Mouse (Mus musculus): ENCODE measurements around the gene Gmppa. TPM values are rescaled to one million over a fixed set of nuclear protein-coding genes. Genes with fewer than 3 reads are reported as not detected.

Gene Gmppa
- polyA plus RNA-seq, 1 experiment from 2014 or later: 77.8 TPM

GRCm38 (mm10) chr1:75457710-75458024, 21.9 kb downstream of the Gmppa start:
- 3% methylated on average over 8 of the region's 10 CpGs for WGBS
- H3K36me3 ChIP-seq (ENCODE audit: control insufficient read depth, insufficient read depth, low read length): no peaks in the 10 kb centered on the region
- peaks cover 28% of the 10 kb centered on the region for H3K4me1 ChIP-seq (ENCODE audit: control insufficient read depth, insufficient read depth, low read depth, low read length)
- H3K9ac ChIP-seq (ENCODE audit: low read depth, low read length): no peak overlapping the region
- ATAC-seq: no peak
- H3K4me3 ChIP-seq (ENCODE audit: low read length): no peak overlapping the region
- peak overlapping the region; percentile 58; the same call in 1 of the 2 replicates for H3K4me2 ChIP-seq (ENCODE audit: low read length)
- no peaks in the 10 kb centered on the region for H3K9me3 ChIP-seq (ENCODE audit: control insufficient read depth, low read length)
- peaks cover 8% of the 10 kb centered on the region for H3K27me3 ChIP-seq (replicated peaks; ENCODE audit: control insufficient read depth, insufficient read depth, low read length)
- H3K27ac ChIP-seq (ENCODE audit: low read depth, low read length): no peak overlapping the region

- peak; percentile 55 for ATAC-seq
- Histone ChIP-seq H3K4me2 (ENCODE audit: low read length) (peak overlapping the region; percentile 58), H3K9ac (ENCODE audit: low read depth, low read length) (peak overlapping the region; percentile 51), H3K27ac (ENCODE audit: low read depth, low read length) (peak overlapping the region; percentile 44), H3K27me3 (replicated peaks; ENCODE audit: control insufficient read depth, insufficient read depth, low read length) (peaks cover 8% of the 10 kb centered on the region), H3K9me3 (ENCODE audit: control insufficient read depth, low read length) (no peaks in the 10 kb centered on the region), H3K4me3 (ENCODE audit: low read length) (peak overlapping the region; percentile 32), H3K4me1 (ENCODE audit: control insufficient read depth, insufficient read depth, low read depth, low read length) (peaks cover 28% of the 10 kb centered on the region), H3K36me3 (ENCODE audit: control insufficient read depth, insufficient read depth, low read length) (no peaks in the 10 kb centered on the region)
- 3% methylated on average over 42 of the region's 42 CpGs for WGBS
Measured at GRCm38 (mm10) chr1:75458025-75458788, 22.5 kb downstream of the Gmppa start.

- Histone ChIP-seq H3K36me3 (ENCODE audit: control insufficient read depth, insufficient read depth, low read length) (no peaks in the 10 kb centered on the region), H3K4me2 (ENCODE audit: low read length) (peak overlapping the region; percentile 58), H3K9ac (ENCODE audit: low read depth, low read length) (peak overlapping the region; percentile 51; the same call in 1 of the 2 replicates), H3K9me3 (ENCODE audit: control insufficient read depth, low read length) (no peaks in the 10 kb centered on the region), H3K4me3 (ENCODE audit: low read length) (peak overlapping the region; percentile 32), H3K27me3 (replicated peaks; ENCODE audit: control insufficient read depth, insufficient read depth, low read length) (peaks cover 8% of the 10 kb centered on the region), H3K27ac (ENCODE audit: low read depth, low read length) (peak overlapping the region; percentile 44), H3K4me1 (ENCODE audit: control insufficient read depth, insufficient read depth, low read depth, low read length) (peaks cover 28% of the 10 kb centered on the region)
- WGBS: 11% methylated on average over 23 of the region's 23 CpGs
- no peak for ATAC-seq
Measured at GRCm38 (mm10) chr1:75458789-75459684, 23.3 kb downstream of the Gmppa start.

GRCm38 (mm10) chr1:75460297-75460696, 24.6 kb downstream of the Gmppa start:
- no peak for ATAC-seq

GRCm38 (mm10) chr1:75462636-75463035, 26.9 kb downstream of the Gmppa start:
- H3K9me3 ChIP-seq (ENCODE audit: control insufficient read depth, low read length): no peaks in the 10 kb centered on the region
- H3K27ac ChIP-seq (ENCODE audit: low read depth, low read length): no peak overlapping the region
- no peaks in the 10 kb centered on the region for H3K36me3 ChIP-seq (ENCODE audit: control insufficient read depth, insufficient read depth, low read length)
- no peak for ATAC-seq
- WGBS: 29% methylated on average over 1 of the region's 1 CpGs
- no peak overlapping the region for H3K9ac ChIP-seq (ENCODE audit: low read depth, low read length)
- no peak overlapping the region for H3K4me3 ChIP-seq (ENCODE audit: low read length)
- H3K27me3 ChIP-seq (replicated peaks; ENCODE audit: control insufficient read depth, insufficient read depth, low read length): peaks cover 3% of the 10 kb centered on the region
- no peak overlapping the region for H3K4me2 ChIP-seq (ENCODE audit: low read length)
- H3K4me1 ChIP-seq (ENCODE audit: control insufficient read depth, insufficient read depth, low read depth, low read length): peaks cover 19% of the 10 kb centered on the region

More at GRCm38 (mm10) chr1:75460297-75460696, 24.6 kb downstream of the Gmppa start:
- Histone ChIP-seq H3K9ac (ENCODE audit: low read depth, low read length) (no peak overlapping the region), H3K27me3 (replicated peaks; ENCODE audit: control insufficient read depth, insufficient read depth, low read length) (peaks cover 8% of the 10 kb centered on the region), H3K4me2 (ENCODE audit: low read length) (no peak overlapping the region), H3K27ac (ENCODE audit: low read depth, low read length) (no peak overlapping the region), H3K36me3 (ENCODE audit: control insufficient read depth, insufficient read depth, low read length) (no peaks in the 10 kb centered on the region), H3K4me1 (ENCODE audit: control insufficient read depth, insufficient read depth, low read depth, low read length) (peaks cover 28% of the 10 kb centered on the region), H3K9me3 (ENCODE audit: control insufficient read depth, low read length) (no peaks in the 10 kb centered on the region), H3K4me3 (ENCODE audit: low read length) (no peak overlapping the region)
- 76% methylated on average over 7 of the region's 7 CpGs for WGBS

GRCm38 (mm10) chr1:75463652-75464204, 28.0 kb downstream of the Gmppa start:
- ATAC-seq: no peak
- H3K4me2 ChIP-seq (ENCODE audit: low read length): no peak overlapping the region
- H3K9me3 ChIP-seq (ENCODE audit: control insufficient read depth, low read length): no peaks in the 10 kb centered on the region
- peaks cover 9% of the 10 kb centered on the region for H3K4me1 ChIP-seq (ENCODE audit: control insufficient read depth, insufficient read depth, low read depth, low read length)
- no peak overlapping the region for H3K9ac ChIP-seq (ENCODE audit: low read depth, low read length)
- H3K27me3 ChIP-seq (replicated peaks; ENCODE audit: control insufficient read depth, insufficient read depth, low read length): peaks cover 2% of the 10 kb centered on the region
- H3K4me3 ChIP-seq (ENCODE audit: low read length): no peak overlapping the region
- 78% methylated on average over 5 of the region's 5 CpGs for whole genome bisulfite sequencing
- H3K36me3 ChIP-seq (ENCODE audit: control insufficient read depth, insufficient read depth, low read length): no peaks in the 10 kb centered on the region
- H3K27ac ChIP-seq (ENCODE audit: low read depth, low read length): no peak overlapping the region

- Histone ChIP-seq H3K36me3 (ENCODE audit: control insufficient read depth, insufficient read depth, low read length) (0 out of 2 replicates have a peak, but pooled peaks cover 2% of the 10 kb centered on the region), H3K27me3 (replicated peaks; ENCODE audit: control insufficient read depth, insufficient read depth, low read length) (no peaks in the 10 kb centered on the region; the same call in 1 of the 2 replicates), H3K27ac (ENCODE audit: low read depth, low read length) (no peak overlapping the region), H3K9ac (ENCODE audit: low read depth, low read length) (0 out of 2 replicates have a peak overlapping the region, but pooled peaks have one; percentile 32), H3K9me3 (ENCODE audit: control insufficient read depth, low read length) (no peaks in the 10 kb centered on the region), H3K4me2 (ENCODE audit: low read length) (peak overlapping the region; percentile 39), H3K4me3 (ENCODE audit: low read length) (no peak overlapping the region), H3K4me1 (ENCODE audit: control insufficient read depth, insufficient read depth, low read depth, low read length) (peaks cover 3% of the 10 kb centered on the region)
- ATAC-seq: peak; percentile 82
- WGBS: 6% methylated on average over 14 of the region's 14 CpGs
Measured at GRCm38 (mm10) chr1:75467215-75467927, 31.6 kb downstream of the Gmppa start.

GRCm38 (mm10) chr1:75469287-75469825, 33.6 kb downstream of the Gmppa start:
- H3K36me3 ChIP-seq (ENCODE audit: control insufficient read depth, insufficient read depth, low read length): peaks cover 9% of the 10 kb centered on the region
- H3K9ac ChIP-seq (ENCODE audit: low read depth, low read length): no peak overlapping the region
- no peaks in the 10 kb centered on the region for H3K9me3 ChIP-seq (ENCODE audit: control insufficient read depth, low read length)
- peaks cover 3% of the 10 kb centered on the region for H3K4me1 ChIP-seq (ENCODE audit: control insufficient read depth, insufficient read depth, low read depth, low read length)
- no peak for ATAC-seq
- H3K4me2 ChIP-seq (ENCODE audit: low read length): no peak overlapping the region
- WGBS: 71% methylated on average over 17 of the region's 17 CpGs
- no peak overlapping the region for H3K4me3 ChIP-seq (ENCODE audit: low read length)
- H3K27me3 ChIP-seq (replicated peaks; ENCODE audit: control insufficient read depth, insufficient read depth, low read length): no peaks in the 10 kb centered on the region; the same call in 1 of the 2 replicates
- H3K27ac ChIP-seq (ENCODE audit: low read depth, low read length): no peak overlapping the region

Data from hindbrain, embryonic 16.5 days (tissue).